Mouse (Mus musculus): Measurements from ENCODE around the gene Amhr2.

The Amhr2 gene

GRCm38 (mm10) chr15:102445146-102445545, at the start of gene Amhr2:
TSS of gene Amhr2 (plus strand) at chr15:102445367.
- no peak for DNase-seq

DNA sequence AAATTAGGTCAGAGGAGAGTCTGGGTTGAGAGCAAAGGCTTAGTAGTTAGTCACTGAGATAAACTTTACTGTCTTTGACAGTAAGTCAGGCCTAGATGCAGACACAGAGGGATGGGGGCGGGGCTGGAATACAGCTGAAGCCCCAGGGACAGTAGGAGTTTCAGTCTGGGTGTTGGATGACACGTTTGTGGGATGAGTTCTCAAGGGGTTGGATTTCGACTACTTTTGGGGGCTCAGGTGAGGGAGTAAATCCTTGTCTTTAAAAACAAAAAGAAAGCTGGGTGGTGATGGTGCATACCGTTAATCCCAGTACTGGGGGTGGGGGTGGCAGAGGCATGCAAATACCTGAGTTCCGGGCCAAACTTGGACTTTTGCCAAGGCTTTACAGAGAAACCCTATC, 46.5 kb upstream of the Amhr2 start:
- DNase-seq, result peak; percentile 45 to 60

GRCm38 (mm10) chr15:102399229-102400221, 45.6 kb upstream of the Amhr2 start:
- DNase-seq, result peak; percentile 91 to 95

DNA sequence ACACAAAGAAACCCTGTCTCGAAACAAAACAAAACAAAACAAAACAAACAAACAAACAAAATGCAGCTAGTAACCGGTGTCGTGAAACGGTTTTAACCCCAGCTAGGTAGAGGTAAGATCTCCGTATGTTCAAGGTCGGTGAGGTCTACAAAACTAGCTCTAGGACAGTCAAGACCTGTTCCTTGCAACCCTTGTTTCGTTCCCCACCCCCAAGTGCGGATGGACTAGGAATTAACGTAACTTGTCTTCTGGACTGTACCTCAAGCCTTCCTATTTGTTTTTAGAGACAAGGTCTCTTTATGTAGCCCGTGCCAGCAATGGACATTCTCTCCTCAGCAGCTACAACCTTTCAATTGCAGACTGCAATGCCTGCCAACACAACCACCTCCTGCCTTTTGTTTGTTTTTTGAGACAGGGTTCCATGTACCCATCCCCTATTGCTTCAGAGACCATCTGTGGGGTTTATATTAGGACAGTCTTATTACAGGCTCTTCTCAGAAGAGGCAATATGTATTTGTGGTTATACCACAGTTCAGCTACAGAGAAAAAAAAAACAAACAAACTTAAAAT, 44.6 kb upstream of the Amhr2 start:
- DNase-seq, result no peak

- DNase-seq, result no peak
Measured at GRCm38 (mm10) chr15:102401278-102401677, 43.9 kb upstream of the Amhr2 start.

GRCm38 (mm10) chr15:102402210-102402609, 43.0 kb upstream of the Amhr2 start:
- DNase-seq, result no peak

DNA sequence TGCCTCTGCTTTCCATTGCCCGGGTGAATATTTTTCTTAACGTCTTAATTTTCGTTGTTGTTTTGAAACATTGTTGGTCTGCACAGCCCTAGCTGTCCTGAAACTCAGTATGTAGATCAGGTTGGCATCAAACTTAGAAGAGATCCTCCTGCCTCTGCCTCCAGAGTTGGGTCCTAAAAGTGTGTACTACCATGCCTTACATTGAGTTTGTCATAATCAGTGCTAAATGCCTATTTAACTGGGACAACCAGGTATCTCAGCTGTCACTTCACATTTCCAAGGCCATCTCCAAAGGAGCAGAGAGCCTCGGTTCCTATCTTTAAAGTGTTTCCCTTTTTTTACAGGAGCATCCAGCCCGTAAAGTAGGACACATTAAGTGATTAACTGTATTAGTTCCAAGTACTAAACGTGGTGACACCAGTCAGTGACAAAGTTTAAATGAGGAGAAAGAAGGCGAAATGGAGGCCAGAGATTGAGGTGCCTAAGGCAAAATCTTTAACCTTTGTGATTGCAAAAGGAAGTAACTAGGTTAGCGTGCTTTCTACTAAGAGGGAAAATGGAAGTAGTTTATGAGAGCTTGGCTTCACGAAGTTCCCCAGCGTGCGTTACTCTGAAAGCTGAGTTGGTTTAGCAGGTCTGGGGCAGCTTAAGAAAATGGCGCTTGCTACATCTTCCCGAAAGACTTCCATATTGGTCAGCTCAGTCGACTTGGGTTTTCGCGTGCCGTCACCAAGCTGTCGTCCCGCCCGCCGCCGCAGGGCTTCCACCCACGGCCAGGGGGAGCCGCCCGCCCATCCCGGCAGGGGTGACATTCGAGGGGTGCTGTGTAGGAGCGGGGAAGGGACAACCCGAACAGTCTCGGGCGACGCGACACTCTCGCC, 40.3 kb upstream of the Amhr2 start:
- DNase-seq, result peak in 1 of 2 experiments; percentile 24

GRCm38 (mm10) chr15:102405489-102406195, 39.5 kb upstream of the Amhr2 start, which contains the start of gene Sp1:
TSS of gene Sp1 (plus strand) at chr15:102406143.
- DNase-seq, result peak; percentile 98 to 99

- DNase-seq, result peak; percentile 87 to 92
Measured at GRCm38 (mm10) chr15:102406196-102406911, 38.8 kb upstream of the Amhr2 start.

DNA sequence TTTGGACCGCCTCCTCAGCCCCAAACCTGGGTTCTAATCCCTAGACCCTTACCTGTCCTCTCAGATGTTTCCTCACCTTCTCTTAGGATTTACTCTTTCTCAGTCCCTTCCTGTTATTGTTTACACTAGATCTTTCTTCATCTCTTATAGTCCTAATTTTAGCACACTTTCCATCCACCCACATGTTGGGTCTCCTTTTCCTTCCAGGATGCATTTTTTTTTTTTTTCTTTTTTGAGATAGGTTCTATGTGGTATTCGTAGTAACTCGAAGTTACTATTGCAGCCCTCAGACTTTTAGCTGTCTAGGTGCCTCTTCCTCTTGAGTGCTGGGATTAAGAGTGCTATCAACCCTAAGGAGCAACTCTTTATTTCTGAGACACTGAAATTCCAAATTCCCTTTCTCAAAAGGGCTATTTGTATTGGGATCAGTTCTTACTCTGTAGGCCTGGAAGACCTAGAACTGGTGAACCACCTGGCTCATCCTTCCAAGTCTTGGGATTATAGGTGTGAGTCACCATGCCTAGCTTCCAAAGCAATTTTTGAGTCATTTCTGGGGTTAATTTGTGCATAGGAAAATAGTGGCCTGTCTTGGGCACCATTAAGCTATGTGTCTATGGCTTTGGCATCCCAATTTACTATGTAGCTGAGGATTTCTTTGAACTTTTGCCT, 38.1 kb upstream of the Amhr2 start:
- DNase-seq, result no peak

- DNase-seq, result no peak
Measured at GRCm38 (mm10) chr15:102407681-102408557, 37.2 kb upstream of the Amhr2 start.

GRCm38 (mm10) chr15:102408558-102409130, 36.5 kb upstream of the Amhr2 start:
- DNase-seq, result no peak

DNA sequence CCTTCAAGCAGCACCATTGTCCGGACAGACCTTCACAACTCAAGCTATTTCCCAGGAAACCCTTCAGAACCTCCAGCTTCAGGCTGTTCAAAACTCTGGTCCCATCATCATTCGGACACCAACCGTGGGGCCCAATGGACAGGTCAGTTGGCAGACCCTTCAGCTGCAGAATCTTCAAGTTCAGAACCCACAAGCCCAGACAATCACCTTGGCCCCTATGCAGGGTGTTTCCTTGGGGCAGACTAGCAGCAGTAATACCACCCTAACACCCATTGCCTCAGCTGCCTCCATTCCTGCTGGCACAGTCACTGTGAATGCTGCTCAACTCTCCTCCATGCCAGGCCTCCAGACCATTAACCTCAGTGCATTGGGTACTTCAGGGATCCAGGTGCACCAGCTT, 35.9 kb upstream of the Amhr2 start:
- no peak for DNase-seq

GRCm38 (mm10) chr15:102411077-102411476, 34.1 kb upstream of the Amhr2 start:
- DNase-seq, result no peak

DNA sequence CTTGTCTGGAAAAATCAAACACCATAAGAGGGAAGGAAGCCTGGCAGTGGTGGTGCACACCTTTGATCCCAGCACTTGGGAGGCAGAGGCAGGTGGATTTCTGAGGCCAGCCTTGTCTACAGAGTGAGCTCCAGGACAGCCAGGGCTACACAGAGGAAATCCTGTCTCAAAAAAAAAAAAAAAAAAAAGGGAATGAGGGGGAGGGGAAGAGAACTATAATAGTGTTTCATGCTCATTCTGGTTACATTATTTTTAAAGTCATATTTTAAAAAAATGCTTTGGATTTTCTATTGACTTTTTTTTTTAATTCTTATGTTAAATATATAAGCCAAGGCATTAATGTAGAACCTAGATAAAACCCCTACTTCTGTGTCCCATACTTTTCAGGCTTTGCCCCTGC, 31.5 kb upstream of the Amhr2 start:
- no peak for DNase-seq

DNA sequence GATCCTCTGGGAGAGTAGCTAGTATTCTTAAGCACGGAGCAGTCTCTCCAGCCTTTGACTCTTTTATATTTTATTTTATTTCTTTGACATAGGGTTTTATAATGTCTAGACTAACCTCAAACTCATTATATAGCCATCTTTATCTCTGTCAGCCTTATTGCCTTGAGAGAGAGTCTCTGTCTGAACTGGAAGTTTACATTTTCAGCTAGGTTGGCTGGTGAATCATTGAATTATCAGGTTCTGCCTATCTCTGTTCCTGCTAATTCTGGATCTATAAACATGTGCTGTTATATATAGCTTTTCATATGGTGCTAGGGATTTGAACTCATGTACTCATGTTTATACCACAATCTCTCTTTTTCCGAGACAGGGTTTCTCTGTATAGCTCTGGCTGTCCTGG, 27.6 kb upstream of the Amhr2 start:
- no peak for DNase-seq

GRCm38 (mm10) chr15:102420986-102421385, 24.2 kb upstream of the Amhr2 start:
- DNase-seq, result no peak

DNA sequence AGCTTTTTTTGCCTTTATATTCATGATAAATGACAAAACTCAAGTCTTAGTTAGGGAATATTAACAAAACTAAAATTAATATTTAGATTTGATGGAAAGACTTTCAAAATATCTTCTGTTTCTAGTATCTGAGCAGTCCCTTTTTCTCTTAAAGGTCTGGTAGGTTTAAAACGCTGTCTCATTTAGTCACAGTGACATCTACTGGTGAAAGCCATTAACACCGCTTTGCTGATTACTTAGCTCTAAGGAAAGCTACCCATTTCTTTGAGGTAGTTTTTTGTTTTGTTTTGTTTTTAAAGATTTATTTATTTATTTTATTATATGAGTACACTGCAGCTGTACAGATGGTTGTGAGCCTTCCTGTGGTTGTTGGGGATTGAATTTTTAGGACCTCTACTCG, 23.7 kb upstream of the Amhr2 start:
- peak in 1 of 2 experiments; percentile 18 for DNase-seq

DNA sequence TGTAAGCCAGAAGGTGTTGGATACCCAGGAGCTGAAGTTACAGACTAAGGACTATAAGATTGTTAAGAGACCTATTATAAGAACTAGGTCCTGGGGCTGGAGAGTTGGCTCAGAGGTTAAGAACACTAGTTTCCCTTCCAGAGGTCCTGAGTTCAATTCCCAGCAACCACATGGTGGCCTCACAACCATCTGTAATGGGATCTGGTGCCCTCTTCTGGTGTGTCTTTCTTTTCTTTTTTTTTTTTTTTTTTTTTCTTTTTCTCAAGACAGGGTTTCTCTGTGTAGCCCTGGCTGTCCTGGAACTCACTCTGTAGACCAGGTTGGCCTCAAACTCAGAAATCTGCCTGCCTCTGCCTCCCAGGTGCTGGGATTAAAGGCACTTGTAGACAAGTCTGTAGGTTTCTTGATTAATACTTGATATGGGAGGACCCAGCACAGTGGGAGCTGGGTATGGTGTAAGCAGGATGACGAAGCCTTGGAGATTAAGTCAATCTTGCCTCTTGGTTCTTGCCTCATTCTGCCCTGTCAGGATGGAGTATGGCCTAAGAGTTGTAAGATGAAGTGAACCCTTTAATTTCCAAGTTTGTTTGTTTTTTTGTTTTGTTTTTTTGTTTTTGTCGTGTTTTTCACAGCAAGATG, 21.4 kb upstream of the Amhr2 start:
- DNase-seq, result no peak
